Mouse (Mus musculus) ES-Bruce4 (cell line): ENCODE results near the gene Arl4d. TPM values are rescaled to one million over a fixed set of nuclear protein-coding genes. Genes with fewer than 3 reads are reported as not detected.
A peak's percentile ranks its signal among the peaks of the same experiment; 100 is the strongest.

Experiments used
- H3K27ac ChIP-seq: 2 replicates; pipeline ENCODE4 v1.5.1; 2012; ENCODE audit warnings: low read length, inconsistent platforms; ENCODE audit not compliant: insufficient read depth
- H3K27me3 ChIP-seq: 2 replicates; pipeline ENCODE4 v1.6.1; 2012; ENCODE audit warnings: mild to moderate bottlenecking, low read length, inconsistent platforms; ENCODE audit not compliant: control insufficient read depth, poor library complexity, insufficient read depth, severe bottlenecking
- H3K36me3 ChIP-seq: 2 replicates; pipeline ENCODE4 v1.6.1; 2012; ENCODE audit warnings: inconsistent platforms, mild to moderate bottlenecking, low read length, moderate library complexity; ENCODE audit not compliant: control insufficient read depth, poor library complexity, insufficient read depth, severe bottlenecking
- H3K4me1 ChIP-seq: one replicate; pipeline ENCODE4 v1.8.1; 2011; ENCODE audit warnings: low read length; ENCODE audit not compliant: control insufficient read depth, insufficient read depth
- H3K4me3 ChIP-seq: 2 replicates; pipeline ENCODE4 v1.5.1; 2011; ENCODE audit warnings: low read depth, mild to moderate bottlenecking, low read length
- H3K9ac ChIP-seq: 2 replicates; pipeline ENCODE4 v1.6.1; 2012; ENCODE audit warnings: low read depth, mild to moderate bottlenecking, inconsistent platforms; ENCODE audit not compliant: poor library complexity, severe bottlenecking
- H3K9me3 ChIP-seq: replicated peaks from 2 replicates; pipeline ENCODE4 v1.6.1; 2012; ENCODE audit warnings: mild to moderate bottlenecking, low read length, inconsistent platforms; ENCODE audit not compliant: control insufficient read depth, poor library complexity, insufficient read depth, severe bottlenecking
- CTCF ChIP-seq: IDR thresholded peaks from one replicate; pipeline ENCODE4 v1.8.1; 2011; ENCODE audit warnings: low read depth, low read length
- EP300 ChIP-seq: IDR thresholded peaks from 2 replicates; pipeline ENCODE4 v1.6.1; 2011; ENCODE audit warnings: low read depth, low read length; ENCODE audit not compliant: insufficient read depth
- POLR2A ChIP-seq: IDR thresholded peaks from one replicate; pipeline ENCODE4 v1.8.1; 2011; ENCODE audit warnings: low read length; ENCODE audit not compliant: insufficient read depth
- polyA plus RNA-seq: library from polyadenylated mRNA; stranded (reverse); fragments of >200 nt; gene quantifications from 2 replicates; pipeline ENCODE4 v1.2.4, GENCODE M21; 2011; ENCODE audit warnings: low read depth; ENCODE audit not compliant: missing spikeins, insufficient read depth, insufficient read length

Arl4d gene
- polyA plus RNA-seq, 1 experiment, result 5.1 TPM

DNA sequence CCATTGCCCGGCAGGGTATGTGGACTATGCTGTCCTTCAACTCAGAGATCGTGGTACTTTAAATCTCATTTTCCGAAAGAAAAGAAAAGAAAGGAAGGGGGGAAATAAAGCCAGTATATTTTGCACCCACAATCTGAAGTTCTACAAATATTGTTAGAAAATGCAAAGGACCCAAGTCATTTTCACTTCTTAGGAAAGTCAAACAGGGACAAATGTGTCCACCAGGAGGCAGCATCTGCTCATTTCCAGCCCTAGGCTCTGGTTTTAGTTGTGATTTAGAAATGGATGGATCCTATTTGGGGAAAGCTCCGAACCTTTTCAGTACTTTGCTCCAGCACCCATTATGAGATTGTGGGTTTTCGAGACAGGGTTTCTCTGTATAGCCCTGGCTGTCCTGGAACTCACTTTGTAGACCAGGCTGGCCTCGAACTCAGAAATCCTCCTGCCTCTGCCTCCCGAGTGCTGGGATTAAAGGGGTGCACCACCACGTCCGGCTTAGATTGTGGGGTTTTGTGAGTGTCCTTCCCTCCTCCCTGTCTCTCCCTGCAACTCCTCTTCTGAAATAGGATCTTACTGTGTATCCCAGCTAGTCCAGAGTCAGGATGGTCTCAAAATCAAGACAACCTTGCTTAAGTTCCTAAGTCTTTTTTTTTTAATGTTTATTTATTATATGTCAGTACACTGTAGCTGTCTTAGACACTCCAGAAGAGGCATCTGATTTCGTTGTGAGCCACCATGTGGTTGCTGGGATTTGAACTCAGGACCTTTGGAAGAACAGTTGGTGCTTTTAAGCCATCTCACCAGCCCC is 6.4 kb upstream of the Arl4d start:
- H3K9me3 ChIP-seq, result no peaks in the 10 kb centered on the region
- peak overlapping the region; percentile 59; the same call in 1 of the 2 replicates for H3K9ac ChIP-seq
- no peaks in the 10 kb centered on the region for H3K27me3 ChIP-seq
- H3K4me1 ChIP-seq, result no peaks in the 10 kb centered on the region
- peak overlapping the region; percentile 78 for H3K27ac ChIP-seq
- TF ChIP-seq POLR2A (no peak), CTCF (no peak), EP300 (no peak)
- no peak overlapping the region for H3K4me3 ChIP-seq
- no peaks in the 10 kb centered on the region for H3K36me3 ChIP-seq

DNA sequence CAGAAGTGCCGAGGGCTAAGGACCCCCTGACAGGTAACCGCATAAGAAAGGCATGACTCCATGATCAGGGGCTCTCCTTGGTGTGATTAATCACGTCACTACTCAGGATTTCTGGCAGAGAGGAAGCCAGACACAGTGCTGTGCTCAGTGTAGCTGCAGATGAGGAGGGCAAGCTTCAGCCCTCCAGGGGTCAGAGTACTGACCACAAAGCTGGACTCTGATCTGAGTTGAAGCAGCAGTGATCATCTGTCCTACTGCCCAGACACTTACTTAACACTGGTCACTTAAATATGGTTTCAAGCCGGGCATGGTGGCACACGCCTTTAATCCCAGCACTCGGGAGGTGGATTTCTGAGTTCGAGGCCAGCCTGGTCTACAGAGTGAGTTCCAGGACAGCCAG is 4.2 kb upstream of the Arl4d start:
- Histone ChIP-seq H3K4me3 (no peak overlapping the region), H3K36me3 (no peaks in the 10 kb centered on the region), H3K9ac (no peak overlapping the region), H3K9me3 (no peaks in the 10 kb centered on the region), H3K27me3 (no peaks in the 10 kb centered on the region), H3K27ac (no peak overlapping the region), H3K4me1 (no peaks in the 10 kb centered on the region)
- TF ChIP-seq POLR2A, result no peak
- TF ChIP-seq CTCF, result no peak
- TF ChIP-seq EP300, result no peak

DNA sequence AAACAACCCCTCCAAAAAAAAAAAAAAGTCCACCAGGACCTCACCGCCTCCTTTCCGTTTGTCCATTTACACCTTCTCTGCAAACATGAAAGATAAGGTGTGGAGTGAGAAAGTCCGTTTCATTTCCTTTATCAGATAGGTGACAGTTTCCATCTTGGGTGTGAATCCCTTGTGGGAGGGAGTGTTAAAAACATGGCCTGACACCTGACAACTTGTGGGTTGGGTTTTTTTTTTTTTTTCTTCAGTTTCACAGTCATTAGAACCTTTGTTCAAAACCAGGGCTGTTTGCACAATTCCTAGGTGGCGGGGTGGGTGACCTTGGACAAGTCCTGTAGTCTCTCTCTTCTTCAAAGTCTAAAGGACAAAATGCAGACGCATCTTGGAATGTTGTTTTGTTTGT is 3.6 kb upstream of the Arl4d start:
- Histone ChIP-seq H3K9ac (0 out of 2 replicates have a peak overlapping the region, but pooled peaks have one; percentile 18), H3K4me1 (no peaks in the 10 kb centered on the region), H3K27ac (no peak overlapping the region), H3K36me3 (no peaks in the 10 kb centered on the region), H3K4me3 (no peak overlapping the region), H3K27me3 (no peaks in the 10 kb centered on the region), H3K9me3 (no peaks in the 10 kb centered on the region)
- no peak for TF ChIP-seq CTCF
- TF ChIP-seq POLR2A, result no peak
- TF ChIP-seq EP300, result no peak

DNA sequence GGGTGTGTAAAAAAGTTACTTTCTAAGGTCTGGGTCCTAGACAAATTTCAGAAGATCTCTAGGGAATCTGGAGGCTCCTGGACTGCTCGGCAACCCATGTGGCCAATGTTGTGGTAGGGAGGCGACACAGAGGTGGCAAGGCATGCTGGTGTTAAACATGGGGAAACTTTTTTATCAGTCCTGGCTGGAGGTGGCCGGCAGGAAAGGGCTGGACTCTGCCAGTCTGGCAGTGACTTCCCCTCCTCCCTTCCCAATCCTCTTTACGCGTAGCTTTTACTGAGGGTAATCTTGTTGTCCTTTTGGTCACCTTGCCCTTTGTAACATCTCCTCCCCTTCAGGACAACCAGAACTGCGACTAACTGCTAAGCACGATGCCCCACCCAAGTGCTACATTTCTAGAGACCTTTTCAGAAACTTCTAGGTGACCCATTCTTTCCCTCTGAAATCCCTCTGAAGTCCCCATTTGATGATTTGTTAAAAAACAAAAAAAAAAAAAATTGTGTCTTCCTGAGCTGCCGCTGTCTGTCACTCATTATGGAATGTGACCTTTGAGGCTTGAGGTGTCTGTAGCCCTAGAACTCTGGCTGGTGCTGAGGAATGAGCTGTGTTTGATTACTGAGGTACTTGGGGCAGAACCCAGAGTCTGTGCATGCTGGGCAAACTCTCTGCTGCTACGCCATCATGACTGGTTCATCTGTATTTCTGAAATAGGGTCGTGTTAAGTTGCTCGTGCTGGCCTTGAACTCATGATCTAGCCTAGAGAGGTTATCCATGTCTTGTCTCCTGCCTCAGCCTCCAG is 1.9 kb upstream of the Arl4d start:
- no peaks in the 10 kb centered on the region for H3K36me3 ChIP-seq
- TF ChIP-seq CTCF (no peak), EP300 (no peak), POLR2A (no peak)
- no peak overlapping the region for H3K4me3 ChIP-seq
- H3K4me1 ChIP-seq, result peaks cover 3% of the 10 kb centered on the region
- H3K9ac ChIP-seq, result 0 out of 2 replicates have a peak overlapping the region, but pooled peaks have one; percentile 1
- no peaks in the 10 kb centered on the region for H3K9me3 ChIP-seq
- H3K27me3 ChIP-seq, result no peaks in the 10 kb centered on the region
- H3K27ac ChIP-seq, result no peak overlapping the region

DNA sequence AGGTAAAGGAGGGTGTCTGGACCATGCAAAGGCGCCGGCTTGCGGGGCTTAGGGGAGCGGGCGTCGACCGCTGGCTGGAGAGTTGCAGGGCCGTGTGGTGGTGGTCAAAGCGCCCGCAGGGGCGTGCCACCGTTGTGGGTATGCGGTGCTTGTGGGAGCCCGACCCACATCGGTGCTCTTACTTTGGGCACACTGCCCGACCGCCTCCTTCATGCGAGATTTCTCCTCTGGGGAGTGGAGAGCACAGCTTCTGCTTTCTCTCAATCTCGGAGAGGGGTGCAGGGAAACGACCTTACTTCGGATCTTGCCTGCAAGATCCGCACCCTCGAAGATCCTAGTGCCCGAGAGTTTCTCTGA is 273 bp downstream of the Arl4d start:
- TF ChIP-seq POLR2A (no peak), EP300 (no peak), CTCF (no peak)
- Histone ChIP-seq H3K4me1 (peaks cover 10% of the 10 kb centered on the region), H3K4me3 (peak overlapping the region; percentile 64), H3K9ac (peak overlapping the region; percentile 58), H3K27me3 (no peaks in the 10 kb centered on the region), H3K9me3 (no peaks in the 10 kb centered on the region), H3K27ac (no peak overlapping the region), H3K36me3 (no peaks in the 10 kb centered on the region)
